Mouse (Mus musculus): Measurements from ENCODE around the gene Src. TPM values are rescaled to one million over a fixed set of nuclear protein-coding genes. Genes with fewer than 3 reads are reported as not detected.

Src gene
- 1 to 10 TPM; 1.8 to 9.7 TPM for polyA plus RNA-seq (2017; shearing (Covaris generic))

GRCm38 (mm10) chr2:157418206-157418605 lies at the start of gene Src:
Gene Src (plus strand): TSS chr2:157418444.

Other genes starting within 250 kb of the Src start
- gene Rbl1, start 213.9 kb upstream of the Src start, polyA plus RNA-seq (2017; shearing (Covaris generic)) = 10 to 100 TPM; 37.5 to 40.8 TPM
- gene Rpn2, start 139.4 kb upstream of the Src start, polyA plus RNA-seq (2017; shearing (Covaris generic)) = 100 to 1,000 TPM; 183 to 211 TPM
- under 1 TPM; 0.38 to 0.95 TPM for gene Mroh8, start 138.9 kb upstream of the Src start, polyA plus RNA-seq (2017; shearing (Covaris generic))
- not detected for gene Ghrh, start 70.9 kb upstream of the Src start, polyA plus RNA-seq (2017; shearing (Covaris generic))
- 10 to 100 TPM; 39.1 to 63.5 TPM for gene Manbal, start 50.9 kb upstream of the Src start, polyA plus RNA-seq (2017; shearing (Covaris generic))
- under 1 TPM; 0.14 to 0.42 TPM for gene Nnat, start 141.6 kb downstream of the Src start, polyA plus RNA-seq (2017; shearing (Covaris generic))
- 10 to 100 TPM; 11.1 to 16.5 TPM for gene Blcap, start 152.8 kb downstream of the Src start, polyA plus RNA-seq (2017; shearing (Covaris generic))